Mouse (Mus musculus) inflammation-experienced regulatory T-cells (primary cell): ENCODE results near the gene Gm3173. TPM values are rescaled to one million over a fixed set of nuclear protein-coding genes. Genes with fewer than 3 reads are reported as not detected.

Experiments used
- polyA plus RNA-seq, 2 experiments: library from polyadenylated mRNA; unstranded; fragments of 100-300 nt; shearing (Covaris generic); gene quantifications; one replicate each; pipeline ENCODE4 v1.2.1; 2017

Gm3173 gene
- polyA plus RNA-seq = 1 to 10 TPM; 1.7 to 5.1 TPM

DNA sequence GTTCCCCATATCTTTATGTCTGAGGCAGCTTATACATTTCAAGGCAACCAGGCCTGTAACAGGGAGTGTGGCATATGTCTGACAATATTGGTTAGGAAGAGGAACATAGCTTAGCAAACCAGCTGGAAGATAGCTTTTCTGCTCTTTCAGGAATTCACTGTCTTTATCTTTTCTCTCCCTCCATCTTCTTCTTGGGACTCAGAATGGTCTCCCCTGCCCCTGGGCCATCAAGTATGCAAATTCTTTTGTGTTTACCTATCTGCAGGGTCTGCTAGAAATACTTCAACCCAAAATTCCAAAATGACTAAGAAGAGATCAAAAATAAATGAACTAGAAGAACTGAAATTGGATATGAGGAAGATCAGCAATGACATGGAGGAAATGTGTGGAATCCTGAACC, at the start of gene Gm3173:
Gene Gm3173 (plus strand): TSS at position 301 of the 400 bp plus-strand sequence.

DNA sequence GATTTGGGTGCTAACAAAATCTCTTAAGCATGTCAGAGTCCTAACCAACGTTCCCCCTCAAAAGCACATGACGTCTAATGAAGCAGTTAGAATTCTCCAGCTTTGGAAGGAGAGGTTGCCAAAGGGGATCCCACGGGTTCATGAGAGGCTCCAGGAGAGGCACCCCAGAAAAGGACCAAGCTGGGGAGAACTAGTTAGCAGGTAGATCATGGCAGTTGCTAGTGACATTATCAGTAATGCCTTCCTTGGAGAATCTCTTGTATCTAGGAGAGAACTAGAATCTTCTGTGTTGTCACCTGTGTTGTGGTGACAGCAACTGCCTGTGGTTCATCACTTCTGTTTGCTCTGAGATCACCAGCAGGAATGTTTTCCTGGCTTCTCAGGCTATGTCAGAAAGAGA, 33.6 kb upstream of the Gm3173 start, which contains the start of gene Gm3159:
Gene Gm3159 (plus strand): TSS at position 301 of the 400 bp plus-strand sequence.

GRCm38 (mm10) chr14:4414965-4415835, 15.6 kb upstream of the Gm3173 start, which contains the start of gene Gm3164:
Gm3164 (plus strand) TSS chr14:4415448.

GRCm38 (mm10) chr14:4481445-4481844, 50.7 kb downstream of the Gm3173 start, which contains the start of gene Gm3182:
Gm3182 (plus strand) TSS chr14:4481745.

DNA sequence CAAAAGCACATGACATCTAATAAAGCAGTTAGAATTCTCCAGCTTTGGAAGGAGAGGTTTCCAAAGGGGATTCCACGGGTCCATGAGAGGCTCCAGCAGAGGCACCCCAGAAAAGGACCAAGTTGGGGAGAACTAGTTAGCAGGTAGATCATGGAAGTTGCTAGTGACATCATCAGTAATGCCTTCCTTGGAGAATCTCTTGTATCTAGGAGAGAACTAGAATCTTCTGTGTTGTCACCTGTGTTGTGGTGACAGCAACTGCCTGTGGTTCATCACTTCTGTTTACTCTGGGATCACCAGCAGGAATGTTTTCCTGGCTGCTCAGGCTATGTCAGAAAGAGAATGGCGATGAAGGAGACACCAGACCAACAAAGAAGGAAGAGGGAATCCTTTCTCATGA, 124.3 kb downstream of the Gm3173 start, which contains the start of gene Gm3047:
Gene Gm3047 (plus strand): TSS at position 301 of the 400 bp plus-strand sequence.

Other genes starting within 250 kb of the Gm3173 start
- gene Gm2974, start 248.4 kb upstream of the Gm3173 start, polyA plus RNA-seq = 1 to 10 TPM; 1.4 to 5.7 TPM
- gene Gm3138, start 181.4 kb upstream of the Gm3173 start, polyA plus RNA-seq = not detected
- gene Gm3149, start 113.7 kb upstream of the Gm3173 start, polyA plus RNA-seq = not detected
- gene 2610042L04Rik, start 96.2 kb upstream of the Gm3173 start, polyA plus RNA-seq = 10 to 100 TPM in 1 of 2 experiments, 1 to 10 TPM in 1; 5.2 to 13.2 TPM
- under 1 TPM in 1 of 2 experiments, not detected in 1; 0.19 TPM for gene Gm3159, start 33.5 kb upstream of the Gm3173 start, polyA plus RNA-seq
- 1 to 10 TPM; 2.4 to 8.1 TPM for gene Gm3164, start 15.5 kb upstream of the Gm3173 start, polyA plus RNA-seq
- gene Gm3182, start 50.8 kb downstream of the Gm3173 start, polyA plus RNA-seq = under 1 TPM; 0.14 to 0.59 TPM
- not detected for gene Gm3047, start 124.4 kb downstream of the Gm3173 start, polyA plus RNA-seq
- under 1 TPM; 0.08 to 0.40 TPM for gene Gm8159, start 201.4 kb downstream of the Gm3173 start, polyA plus RNA-seq
- gene Gm3239, start 233.2 kb downstream of the Gm3173 start, polyA plus RNA-seq = under 1 TPM in 1 of 2 experiments, not detected in 1; 0.65 TPM